Mouse (Mus musculus) 3134 (cell line): Measurements from ENCODE around the gene Eng.
A peak's percentile ranks its signal among the peaks of the same experiment; 100 is the strongest.

Experiments
- DNase-seq: peaks from one replicate; pipeline ENCODE4 v3.0.0-alpha.2; 2011; ENCODE audit warnings: low spot score; ENCODE audit not compliant: insufficient read length; ENCODE audit errors: extremely low read depth

Eng gene

GRCm38 (mm10) chr2:32640550-32641051 is 5.8 kb upstream of the Eng start:
- DNase-seq = no peak

GRCm38 (mm10) chr2:32641810-32642209 is 4.6 kb upstream of the Eng start:
- DNase-seq = no peak

GRCm38 (mm10) chr2:32642813-32643212 is 3.6 kb upstream of the Eng start:
- no peak for DNase-seq

- no peak for DNase-seq
Observed at GRCm38 (mm10) chr2:32644083-32644482, 2.3 kb upstream of the Eng start.

- DNase-seq = no peak
Observed at GRCm38 (mm10) chr2:32644799-32645475, 1.5 kb upstream of the Eng start.

- no peak for DNase-seq
Observed at GRCm38 (mm10) chr2:32645647-32646046, 748 bp upstream of the Eng start.

GRCm38 (mm10) chr2:32647366-32647765 is 971 bp downstream of the Eng start:
- DNase-seq = no peak

- peak; percentile 72 for DNase-seq
Observed at GRCm38 (mm10) chr2:32653764-32654163, 7.4 kb downstream of the Eng start.

- no peak for DNase-seq
Observed at GRCm38 (mm10) chr2:32654743-32655393, 8.5 kb downstream of the Eng start.

GRCm38 (mm10) chr2:32655394-32655744 is 9.0 kb downstream of the Eng start:
- DNase-seq = no peak

GRCm38 (mm10) chr2:32655826-32656225 is 9.4 kb downstream of the Eng start:
- DNase-seq = no peak

- no peak for DNase-seq
Observed at GRCm38 (mm10) chr2:32658873-32659272, 12.5 kb downstream of the Eng start.

GRCm38 (mm10) chr2:32661509-32662107 is 15.2 kb downstream of the Eng start:
- no peak for DNase-seq

GRCm38 (mm10) chr2:32662291-32662690 is 15.9 kb downstream of the Eng start:
- no peak for DNase-seq

GRCm38 (mm10) chr2:32665345-32665744 is 18.9 kb downstream of the Eng start:
- DNase-seq = no peak

- no peak for DNase-seq
Observed at GRCm38 (mm10) chr2:32665853-32666252, 19.5 kb downstream of the Eng start.

- no peak for DNase-seq
Observed at GRCm38 (mm10) chr2:32667775-32668174, 21.4 kb downstream of the Eng start.

GRCm38 (mm10) chr2:32668176-32668575 is 21.8 kb downstream of the Eng start:
- DNase-seq = no peak

- no peak for DNase-seq
Observed at GRCm38 (mm10) chr2:32669876-32670275, 23.5 kb downstream of the Eng start.

- no peak for DNase-seq
Observed at GRCm38 (mm10) chr2:32671147-32671546, 24.8 kb downstream of the Eng start.

- DNase-seq = no peak
Observed at GRCm38 (mm10) chr2:32671907-32672595, 25.7 kb downstream of the Eng start.
